Mouse (Mus musculus) lung, embryonic 14.5 days (tissue): Measurements from ENCODE around the gene 4930558C23Rik. TPM values are rescaled to one million over a fixed set of nuclear protein-coding genes. Genes with fewer than 3 reads are reported as not detected.
"Not testable (repeated sequence)": the region's sequence is repeated elsewhere in the genome, so short reads cannot be mapped to it uniquely, and the experiment has no call there.

ENCODE experiments used
- ATAC-seq: fragments of 200-750 bp; cut with Nextera tagmentation; 2 replicates; pipeline ENCODE4 v1.8.0; 2017; ENCODE audit warnings: mild to moderate bottlenecking, moderate TSS enrichment, moderate library complexity; ENCODE audit not compliant: insufficient read depth
- DNase-seq: peaks from one replicate; pipeline ENCODE4 v3.0.0-alpha.2; 2015
- H3K27ac ChIP-seq: fragments of 300-500 bp; sonication (generic); 2 replicates; pipeline ENCODE4 v1.5.1; 2014; ENCODE audit warnings: low read depth, mild to moderate bottlenecking, moderate library complexity
- H3K27me3 ChIP-seq: fragments of 300-500 bp; sonication (generic); 2 replicates; pipeline ENCODE4 v1.6.1; 2014; ENCODE audit warnings: low read length, control low read depth; ENCODE audit not compliant: insufficient read depth
- H3K36me3 ChIP-seq: fragments of 300-500 bp; sonication (generic); 2 replicates; pipeline ENCODE4 v1.6.1; 2014; ENCODE audit warnings: control low read depth; ENCODE audit not compliant: insufficient read depth
- H3K4me1 ChIP-seq: fragments of 300-500 bp; sonication (generic); 2 replicates; pipeline ENCODE4 v1.6.1; 2014; ENCODE audit warnings: antibody characterized with exemption, control low read depth; ENCODE audit not compliant: insufficient read depth
- H3K4me2 ChIP-seq: fragments of 300-500 bp; sonication (generic); 2 replicates; pipeline ENCODE4 v1.6.1; 2014; ENCODE audit warnings: mild to moderate bottlenecking
- H3K4me3 ChIP-seq: fragments of 300-500 bp; sonication (generic); 2 replicates; pipeline ENCODE4 v1.5.1; 2014; ENCODE audit warnings: low read depth, low read length
- H3K9ac ChIP-seq: fragments of 300-500 bp; sonication (generic); 2 replicates; pipeline ENCODE4 v1.6.1; 2014
- H3K9me3 ChIP-seq: fragments of 300-500 bp; sonication (generic); 2 replicates; pipeline ENCODE4 v1.6.1; 2016; ENCODE audit warnings: low read depth, low read length, control low read depth
- CTCF ChIP-seq: IDR thresholded peaks from 2 replicates; pipeline ENCODE4 v1.5.1; 2016; ENCODE audit warnings: antibody characterized with exemption, low read depth
- WGBS: fragments of 180-500 bp; shearing (Covaris S2); extraction: QIAGEN DNeasy Blood & Tissue Kit; methylation state at CpG from one replicate; pipeline ENCODE4 v1.1.7; 2014; 5-methylcytosine and 5-hydroxymethylcytosine counted together
- polyA plus RNA-seq: library from polyadenylated mRNA; unstranded; fragments of >200 nt; fragmentation: Nextera tagmentation; extraction: Ambion mirVana; gene quantifications from 2 replicates; pipeline ENCODE4 v1.2.1, GENCODE M21; 2014

The 4930558C23Rik gene
- not detected in 2 replicates for polyA plus RNA-seq

DNA sequence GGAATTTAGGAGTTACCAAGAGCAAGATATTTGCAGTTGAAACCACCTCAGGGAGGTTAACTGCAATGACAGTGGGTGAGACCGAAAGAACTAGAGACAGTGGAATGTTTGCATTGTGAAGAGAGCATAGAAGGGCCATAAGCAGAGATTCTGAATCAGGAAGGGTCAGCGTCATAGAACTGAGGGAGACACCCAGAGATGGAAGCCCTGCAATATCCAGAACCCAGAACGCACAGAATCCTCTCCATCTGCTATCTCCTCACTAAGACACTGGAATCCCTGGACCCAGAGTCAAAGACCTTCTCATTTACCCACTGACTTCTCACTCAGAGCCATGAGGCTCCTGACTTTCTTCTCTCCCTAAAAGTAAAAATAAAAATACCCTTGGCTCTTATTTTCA, at the start of gene 4930558C23Rik:
Gene 4930558C23Rik (minus strand): TSS at position 101 of the 400 bp plus-strand sequence.
- no peak for TF ChIP-seq CTCF
- no peak within 1 kb of the TSS for H3K4me2 ChIP-seq
- H3K27me3 ChIP-seq = no peaks in the 10 kb centered on the region
- DNase-seq (no peak), ATAC-seq (no peak)
- H3K36me3 ChIP-seq = no peaks in the 10 kb centered on the region
- no peak within 1 kb of the TSS for H3K9ac ChIP-seq
- no peak within 1 kb of the TSS for H3K4me3 ChIP-seq
- no peak within 1 kb of the TSS for H3K27ac ChIP-seq
- 84% methylated on average over 3 of the region's 3 CpGs for WGBS
- H3K9me3 ChIP-seq = no peaks in the 10 kb centered on the region
- no peaks in the 10 kb centered on the region for H3K4me1 ChIP-seq

GRCm38 (mm10) chr3:95450915-95451314, 48.3 kb upstream of the 4930558C23Rik start:
- DNase-seq = no peak
- peaks cover 46% of the 10 kb centered on the region for H3K36me3 ChIP-seq
- H3K4me3 ChIP-seq = no peak overlapping the region
- no peaks in the 10 kb centered on the region for H3K27me3 ChIP-seq
- no peak for TF ChIP-seq CTCF
- H3K4me2 ChIP-seq = no peak overlapping the region
- WGBS = 74% methylated on average over 3 of the region's 3 CpGs
- no peak; the same call in 1 of the 2 replicates for ATAC-seq
- H3K27ac ChIP-seq = no peak overlapping the region
- no peaks in the 10 kb centered on the region for H3K4me1 ChIP-seq
- H3K9me3 ChIP-seq = no peaks in the 10 kb centered on the region
- no peak overlapping the region for H3K9ac ChIP-seq

DNA sequence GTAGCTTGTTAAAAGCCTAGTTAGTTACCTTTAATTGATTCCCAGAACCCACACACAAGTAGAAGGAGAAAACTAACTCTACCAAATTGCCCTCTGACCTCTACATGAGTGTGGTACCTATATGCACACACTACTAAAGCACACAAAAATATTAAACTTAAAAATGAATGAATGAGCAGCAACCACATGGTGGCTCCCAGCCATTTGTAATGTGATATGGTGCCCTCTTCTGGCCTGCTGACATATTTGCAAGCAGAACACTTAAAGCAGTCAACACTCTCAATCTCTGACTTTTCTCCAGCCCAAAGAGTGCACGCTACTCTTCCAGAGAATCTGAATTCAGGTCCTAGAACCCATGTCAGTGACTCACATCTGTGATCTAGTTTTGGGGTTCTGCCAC, 47.8 kb upstream of the 4930558C23Rik start:
- H3K9ac ChIP-seq = no peak overlapping the region
- no peaks in the 10 kb centered on the region for H3K4me1 ChIP-seq
- H3K4me2 ChIP-seq = no peak overlapping the region
- H3K27ac ChIP-seq = no peak overlapping the region
- peaks cover 46% of the 10 kb centered on the region for H3K36me3 ChIP-seq
- no peaks in the 10 kb centered on the region for H3K9me3 ChIP-seq
- 49% methylated on average over 1 of the region's 1 CpGs for WGBS
- no peaks in the 10 kb centered on the region for H3K27me3 ChIP-seq
- TF ChIP-seq CTCF = peak; percentile 78
- H3K4me3 ChIP-seq = no peak overlapping the region
- ATAC-seq (no peak), DNase-seq (peak; percentile 78)

DNA sequence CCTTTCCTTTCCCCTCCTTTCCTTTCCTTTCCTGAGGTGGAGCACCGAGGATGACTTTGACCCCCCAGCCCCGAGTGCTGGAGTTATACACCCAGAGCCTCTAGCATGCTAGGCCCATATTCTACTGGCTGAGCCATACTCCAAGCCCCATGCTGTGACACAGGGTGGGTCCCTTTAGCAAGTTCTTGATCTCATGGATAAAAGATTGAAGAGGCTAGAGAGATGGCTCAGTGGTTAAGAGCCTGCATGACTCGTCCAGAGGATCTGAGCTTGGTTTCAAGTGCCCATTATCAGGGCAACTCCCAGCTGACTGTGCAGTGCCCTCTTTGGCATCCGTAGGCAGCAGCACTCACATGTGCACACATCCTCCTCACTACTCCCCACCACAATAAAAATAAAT, 42.7 kb upstream of the 4930558C23Rik start:
- ATAC-seq (no peak), DNase-seq (no peak)
- Histone ChIP-seq H3K9me3 (no peaks in the 10 kb centered on the region), H3K4me2 (no peak overlapping the region), H3K27ac (no peak overlapping the region), H3K9ac (no peak overlapping the region), H3K4me1 (no peaks in the 10 kb centered on the region), H3K27me3 (no peaks in the 10 kb centered on the region), H3K36me3 (peaks cover 9% of the 10 kb centered on the region), H3K4me3 (no peak overlapping the region)
- 68% methylated on average over 4 of the region's 4 CpGs for WGBS
- no peak for TF ChIP-seq CTCF

DNA sequence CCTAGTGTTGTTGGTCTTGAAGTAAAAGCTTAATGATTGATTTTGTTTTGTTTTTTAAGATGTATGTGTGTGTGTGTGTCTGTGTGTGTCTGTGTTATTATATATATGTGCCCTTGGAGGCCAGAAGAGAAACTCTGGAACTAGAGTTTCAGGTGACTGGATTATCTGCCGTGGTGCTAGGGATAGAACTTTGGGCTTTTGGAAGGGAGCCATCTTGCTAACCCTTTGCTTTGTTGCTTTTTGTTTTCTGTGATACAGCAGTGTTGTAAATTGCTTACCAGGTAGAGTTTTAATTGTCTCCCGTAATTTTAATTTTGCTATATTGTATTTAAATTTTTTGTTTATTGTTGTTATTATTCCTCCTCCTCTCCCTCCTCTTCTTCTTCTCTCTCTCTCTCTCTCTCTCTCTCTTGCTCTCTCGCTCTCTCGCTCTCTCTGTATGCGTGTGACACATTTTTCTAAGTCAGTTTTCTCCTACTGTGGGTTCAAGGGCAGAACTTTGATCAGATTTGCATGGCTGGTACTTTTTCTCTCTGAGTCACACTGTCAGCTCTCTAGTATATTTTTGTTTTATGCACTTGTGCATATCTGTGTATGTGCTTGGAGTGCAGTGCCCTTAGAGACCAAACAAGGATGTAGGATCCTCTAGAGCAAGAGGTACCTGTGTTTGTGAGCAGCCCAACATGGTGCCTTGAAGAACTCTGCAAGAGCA, 39.9 kb upstream of the 4930558C23Rik start:
- no peak for DNase-seq

GRCm38 (mm10) chr3:95439670-95440069, 37.0 kb upstream of the 4930558C23Rik start:
- no peak overlapping the region for H3K9ac ChIP-seq
- ATAC-seq = no peak
- no peak for DNase-seq
- no peaks in the 10 kb centered on the region for H3K9me3 ChIP-seq
- no peak overlapping the region for H3K27ac ChIP-seq
- no peak for TF ChIP-seq CTCF
- no peaks in the 10 kb centered on the region for H3K27me3 ChIP-seq
- no peak overlapping the region for H3K4me2 ChIP-seq
- H3K4me1 ChIP-seq = no peaks in the 10 kb centered on the region
- no peak overlapping the region for H3K4me3 ChIP-seq
- peaks cover 28% of the 10 kb centered on the region for H3K36me3 ChIP-seq

More for the DNA sequence above, 39.9 kb upstream of the 4930558C23Rik start:
- peaks cover 23% of the 10 kb centered on the region for H3K36me3 ChIP-seq
- no peak for ATAC-seq
- H3K27me3 ChIP-seq = no peaks in the 10 kb centered on the region
- H3K9me3 ChIP-seq = no peaks in the 10 kb centered on the region
- no peak overlapping the region for H3K4me3 ChIP-seq
- 94% methylated on average over 5 of the region's 5 CpGs for WGBS
- no peak overlapping the region for H3K9ac ChIP-seq
- no peak overlapping the region for H3K27ac ChIP-seq
- no peak overlapping the region for H3K4me2 ChIP-seq
- H3K4me1 ChIP-seq = no peaks in the 10 kb centered on the region
- no peak for TF ChIP-seq CTCF

DNA sequence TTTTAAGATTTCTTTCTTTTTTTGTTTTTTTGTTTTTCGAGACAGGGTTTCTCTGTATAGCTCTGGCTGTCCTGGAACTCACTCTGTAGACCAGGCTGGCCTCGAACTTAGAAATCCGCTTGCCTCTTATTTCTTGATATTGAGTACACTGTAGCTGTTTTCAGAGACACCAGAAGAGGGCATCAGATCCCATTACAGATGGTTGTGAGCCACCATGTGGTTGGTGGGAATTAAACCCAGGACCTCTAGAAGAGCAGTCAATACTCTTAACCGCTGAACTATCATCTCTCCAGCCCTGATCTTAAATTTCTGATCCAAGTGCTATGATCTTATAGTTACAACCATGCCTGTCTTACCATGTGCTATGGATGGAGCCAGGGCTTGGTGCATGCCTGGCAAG, 36.0 kb upstream of the 4930558C23Rik start:
- DNase-seq, H3K27ac ChIP-seq, H3K4me2 ChIP-seq, H3K9ac ChIP-seq, H3K4me3 ChIP-seq, H3K27me3 ChIP-seq, H3K9me3 ChIP-seq, H3K4me1 ChIP-seq, ATAC-seq: not testable (repeated sequence)
- WGBS = 95% methylated on average over 4 of the region's 4 CpGs
- H3K36me3 ChIP-seq = peaks cover 28% of the 10 kb centered on the region
